Mouse (Mus musculus) heart, adult 2 months (tissue): ENCODE data around the gene Med15.
A peak's percentile ranks its signal among the peaks of the same experiment; 100 is the strongest.

ENCODE experiments used
- CTCF ChIP-seq: fragments of 200-600 bp; IDR thresholded peaks from 2 replicates; pipeline ENCODE4 v1.8.1; 2022; ENCODE audit warnings: antibody characterized with exemption, mild to moderate bottlenecking, moderate library complexity
- POLR2A ChIP-seq: fragments of 200-500 bp; IDR thresholded peaks from 2 replicates; pipeline ENCODE4 v1.6.1; 2011; ENCODE audit warnings: mild to moderate bottlenecking, low read depth, low read length, control low read depth; ENCODE audit not compliant: insufficient read depth

GRCm38 (mm10) chr16:17776828-17777227 is 44.1 kb upstream of the Med15 start:
- TF ChIP-seq CTCF (peak; percentile 72), POLR2A (no peak)
